Mouse (Mus musculus) megakaryocyte, embryonic 14.5 days (primary cell): Measurements from ENCODE around the gene Mdh2.

Source experiments
- FLI1 ChIP-seq: IDR thresholded peaks from 2 replicates; pipeline ENCODE4 v1.6.1; 2012; ENCODE audit warnings: low read length, inconsistent platforms, mixed read lengths
- GATA1 ChIP-seq: IDR thresholded peaks from 3 replicates; pipeline ENCODE4 v1.6.1; 2012; ENCODE audit warnings: mixed read lengths, low read length, inconsistent platforms, borderline replicate concordance

- TF ChIP-seq GATA1 (no peak), FLI1 (no peak)
Measured at GRCm38 (mm10) chr5:135777796-135778470, 347 bp upstream of the Mdh2 start, which contains the start of gene Styxl1.
